Mouse (Mus musculus) naive thymus-derived CD4-positive, alpha-beta T cell, adult 2 months (primary cell): ENCODE results near the gene Por.

Experiments used
- DNase-seq: peaks from one replicate; pipeline ENCODE4 v3.0.0-alpha.2; 2011; ENCODE audit warnings: low read depth

Gene Por

GRCm38 (mm10) chr5:135728361-135728760 is 58.5 kb downstream of the Por start:
- no peak for DNase-seq

GRCm38 (mm10) chr5:135729351-135729750 is 59.5 kb downstream of the Por start:
- DNase-seq, result no peak

- no peak for DNase-seq
Observed at GRCm38 (mm10) chr5:135730278-135730677, 60.4 kb downstream of the Por start.

- no peak for DNase-seq
Observed at GRCm38 (mm10) chr5:135730916-135731315, 61.1 kb downstream of the Por start.

- DNase-seq, result no peak
Observed at GRCm38 (mm10) chr5:135731322-135731721, 61.5 kb downstream of the Por start.

GRCm38 (mm10) chr5:135733071-135733470 is 63.2 kb downstream of the Por start:
- DNase-seq, result no peak

GRCm38 (mm10) chr5:135734057-135734680 is 64.3 kb downstream of the Por start:
- DNase-seq, result no peak

GRCm38 (mm10) chr5:135735741-135736140 is 65.9 kb downstream of the Por start:
- no peak for DNase-seq

GRCm38 (mm10) chr5:135736544-135736943 is 66.7 kb downstream of the Por start:
- no peak for DNase-seq

- peak; percentile 55 for DNase-seq
Observed at GRCm38 (mm10) chr5:135737154-135737553, 67.3 kb downstream of the Por start.

- no peak for DNase-seq
Observed at GRCm38 (mm10) chr5:135738266-135738665, 68.4 kb downstream of the Por start.

GRCm38 (mm10) chr5:135742156-135742555 is 72.3 kb downstream of the Por start:
- peak; percentile 19 for DNase-seq

GRCm38 (mm10) chr5:135742941-135743740 is 73.3 kb downstream of the Por start:
- DNase-seq, result peak; percentile 25

- peak; percentile 91 for DNase-seq
Observed at GRCm38 (mm10) chr5:135743741-135744609, 74.1 kb downstream of the Por start, which contains the start of gene Tmem120a. Gene Tmem120a, minus strand, starts transcription at chr5:135744448.

GRCm38 (mm10) chr5:135744742-135745141 is 74.9 kb downstream of the Por start:
- no peak for DNase-seq

- no peak for DNase-seq
Observed at GRCm38 (mm10) chr5:135751041-135751440, 81.2 kb downstream of the Por start.

GRCm38 (mm10) chr5:135751595-135751994 is 81.8 kb downstream of the Por start:
- DNase-seq, result no peak

- DNase-seq, result no peak
Observed at GRCm38 (mm10) chr5:135761881-135762280, 92.0 kb downstream of the Por start.

GRCm38 (mm10) chr5:135763526-135763925 is 93.7 kb downstream of the Por start:
- DNase-seq, result peak; percentile 84

- DNase-seq, result no peak
Observed at GRCm38 (mm10) chr5:135764971-135765370, 95.1 kb downstream of the Por start.

- no peak for DNase-seq
Observed at GRCm38 (mm10) chr5:135772519-135772918, 102.7 kb downstream of the Por start.

GRCm38 (mm10) chr5:135776546-135776945 is 106.7 kb downstream of the Por start:
- no peak for DNase-seq
